Mouse (Mus musculus): ENCODE measurements around the gene Slc16a5. TPM values are rescaled to one million over a fixed set of nuclear protein-coding genes. Genes with fewer than 3 reads are reported as not detected.
"Not testable (repeated sequence)": the region's sequence is repeated elsewhere in the genome, so short reads cannot be mapped to it uniquely, and the experiment has no call there.

The Slc16a5 gene
- polyA plus RNA-seq, 1 experiment from 2014 or later: not detected

DNA sequence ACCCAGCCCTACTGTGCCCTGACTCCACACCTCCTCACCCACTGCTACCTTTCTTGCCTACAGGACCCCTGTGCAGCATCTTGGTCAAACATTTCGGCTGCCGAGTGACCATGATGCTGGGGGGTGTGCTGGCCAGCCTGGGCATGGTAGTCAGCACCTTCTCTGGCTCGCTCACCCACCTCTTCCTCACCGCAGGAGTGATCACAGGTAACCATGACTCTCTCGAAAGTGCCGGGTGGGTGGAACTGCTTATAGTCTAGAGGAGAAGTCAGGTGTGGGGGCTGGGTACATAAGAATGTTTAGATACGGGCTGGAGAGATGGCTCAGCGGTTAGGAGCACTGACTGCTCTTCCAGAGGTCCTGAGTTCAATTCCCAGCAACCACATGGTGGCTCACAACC is 2.6 kb downstream of the Slc16a5 start:
- Histone ChIP-seq H3K27ac (no peak overlapping the region), H3K4me3 (replicated peaks) (no peak overlapping the region), H3K4me2 (no peak overlapping the region), H3K27me3 (peaks cover 21% of the 10 kb centered on the region; the same call in 1 of the 2 replicates), H3K36me3 (no peaks in the 10 kb centered on the region), H3K9me3 (replicated peaks) (no peaks in the 10 kb centered on the region), H3K9ac (no peak overlapping the region), H3K4me1 (replicated peaks) (no peaks in the 10 kb centered on the region)
- 69% methylated on average over 8 of the region's 8 CpGs for WGBS (ENCODE audit: insufficient replicate concordance)
- no peak for ATAC-seq (ENCODE audit: low read depth)
- DNase-seq: no peak

DNA sequence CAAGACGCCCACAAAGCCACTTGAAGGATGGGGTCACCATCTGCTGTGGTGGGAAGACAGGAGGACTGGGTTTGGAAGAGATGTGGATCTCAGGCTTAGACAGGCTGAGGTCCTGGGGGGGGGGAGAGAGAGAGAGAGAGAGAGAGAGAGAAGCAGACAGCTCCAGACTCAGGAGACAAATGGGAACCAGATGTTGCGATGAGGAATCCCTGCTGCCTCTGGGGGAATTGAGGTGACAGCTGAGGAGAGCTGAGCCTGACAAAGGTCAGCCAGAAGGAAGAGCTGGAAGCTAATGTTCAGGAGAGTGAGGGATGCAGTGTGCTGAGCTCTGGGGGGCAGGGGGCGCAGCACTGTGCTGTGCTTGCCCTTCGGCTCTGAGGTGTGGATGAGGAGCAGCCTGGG is 4.9 kb downstream of the Slc16a5 start:
- Histone ChIP-seq H3K9me3 (replicated peaks) (no peaks in the 10 kb centered on the region; the same call in 1 of the 2 replicates), H3K27ac (no peak overlapping the region), H3K27me3 (0 out of 2 replicates have a peak, but pooled peaks cover 17% of the 10 kb centered on the region), H3K4me2 (no peak overlapping the region), H3K9ac (no peak overlapping the region), H3K36me3 (no peaks in the 10 kb centered on the region), H3K4me3 (replicated peaks) (no peak overlapping the region), H3K4me1 (replicated peaks) (no peaks in the 10 kb centered on the region)
- 50% methylated on average over 4 of the region's 4 CpGs for WGBS (ENCODE audit: insufficient replicate concordance)
- DNase-seq: no peak
- ATAC-seq (ENCODE audit: low read depth): no peak

DNA sequence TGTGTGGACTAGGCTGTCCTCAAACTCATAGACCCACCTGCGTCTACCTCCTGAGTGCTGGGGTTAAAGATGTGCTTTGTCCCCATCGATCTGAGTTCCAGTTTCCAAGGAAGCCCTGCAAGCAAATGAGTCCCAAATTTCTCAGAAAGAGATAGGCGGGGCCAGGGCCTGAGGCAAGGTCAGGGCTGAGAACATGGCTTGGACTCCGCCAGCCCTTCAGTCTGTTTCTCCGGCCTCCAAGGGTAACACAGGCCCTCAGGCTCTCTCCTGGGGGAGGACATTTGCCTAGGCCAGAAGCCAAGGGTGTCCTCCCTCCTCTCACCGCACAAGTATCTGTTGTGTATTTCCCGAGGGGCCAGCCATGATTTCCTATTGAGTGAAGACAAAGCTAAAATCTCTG is 9.9 kb downstream of the Slc16a5 start:
- H3K9ac ChIP-seq: no peak overlapping the region
- H3K4me2 ChIP-seq: no peak overlapping the region
- H3K27ac ChIP-seq: no peak overlapping the region
- ATAC-seq (ENCODE audit: low read depth) (no peak), DNase-seq (no peak)
- 0 out of 2 replicates have a peak, but pooled peaks cover 3% of the 10 kb centered on the region for H3K27me3 ChIP-seq
- H3K4me3 ChIP-seq (replicated peaks): no peak overlapping the region
- H3K4me1 ChIP-seq (replicated peaks): peaks cover 42% of the 10 kb centered on the region
- 80% methylated on average over 7 of the region's 7 CpGs for WGBS (ENCODE audit: insufficient replicate concordance)
- H3K36me3 ChIP-seq: no peaks in the 10 kb centered on the region
- no peaks in the 10 kb centered on the region; the same call in 1 of the 2 replicates for H3K9me3 ChIP-seq (replicated peaks)

DNA sequence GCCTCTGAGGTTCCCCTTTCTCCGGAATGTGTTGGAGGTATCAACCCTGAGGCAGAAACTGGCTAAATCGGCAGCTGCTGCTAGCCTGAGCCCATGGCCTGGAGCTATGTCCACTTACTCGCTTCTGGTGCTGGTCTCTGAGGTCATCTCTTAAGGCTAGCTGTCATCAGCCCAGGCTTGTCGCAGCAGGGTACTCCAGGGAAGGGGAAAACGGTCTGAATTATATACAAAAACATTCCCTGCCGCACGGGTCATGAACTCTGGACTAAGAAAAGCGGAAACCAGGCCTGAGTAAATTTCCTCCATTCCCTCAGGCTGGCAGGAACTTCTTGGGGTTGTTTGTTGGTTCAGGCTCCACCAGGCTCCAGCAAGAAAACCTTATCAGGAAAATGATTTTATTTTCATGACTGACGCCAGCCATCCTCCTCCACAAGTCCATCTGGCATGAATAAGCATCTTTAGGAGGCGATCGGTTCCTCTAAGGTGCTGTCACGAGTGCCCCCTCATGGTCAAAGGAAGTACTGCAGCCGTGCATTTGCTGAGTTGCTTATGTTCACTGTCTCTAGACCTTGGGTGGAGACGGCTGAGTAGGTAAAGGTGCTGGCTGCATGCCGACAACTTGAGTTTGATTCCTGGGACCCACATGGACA is 11.5 kb downstream of the Slc16a5 start:
- Histone ChIP-seq H3K9me3 (replicated peaks) (no peaks in the 10 kb centered on the region; the same call in 1 of the 2 replicates), H3K27ac (peak overlapping the region; percentile 78), H3K27me3 (no peaks in the 10 kb centered on the region), H3K4me3 (replicated peaks) (no peak overlapping the region), H3K4me1 (replicated peaks) (peaks cover 45% of the 10 kb centered on the region), H3K9ac (peak overlapping the region; percentile 30; the same call in 1 of the 2 replicates), H3K36me3 (no peaks in the 10 kb centered on the region), H3K4me2 (peak overlapping the region; percentile 34)
- WGBS (ENCODE audit: insufficient replicate concordance): 25% methylated on average over 15 of the region's 15 CpGs
- ATAC-seq (ENCODE audit: low read depth) (peak; percentile 34), DNase-seq (peak; percentile 89)

DNA sequence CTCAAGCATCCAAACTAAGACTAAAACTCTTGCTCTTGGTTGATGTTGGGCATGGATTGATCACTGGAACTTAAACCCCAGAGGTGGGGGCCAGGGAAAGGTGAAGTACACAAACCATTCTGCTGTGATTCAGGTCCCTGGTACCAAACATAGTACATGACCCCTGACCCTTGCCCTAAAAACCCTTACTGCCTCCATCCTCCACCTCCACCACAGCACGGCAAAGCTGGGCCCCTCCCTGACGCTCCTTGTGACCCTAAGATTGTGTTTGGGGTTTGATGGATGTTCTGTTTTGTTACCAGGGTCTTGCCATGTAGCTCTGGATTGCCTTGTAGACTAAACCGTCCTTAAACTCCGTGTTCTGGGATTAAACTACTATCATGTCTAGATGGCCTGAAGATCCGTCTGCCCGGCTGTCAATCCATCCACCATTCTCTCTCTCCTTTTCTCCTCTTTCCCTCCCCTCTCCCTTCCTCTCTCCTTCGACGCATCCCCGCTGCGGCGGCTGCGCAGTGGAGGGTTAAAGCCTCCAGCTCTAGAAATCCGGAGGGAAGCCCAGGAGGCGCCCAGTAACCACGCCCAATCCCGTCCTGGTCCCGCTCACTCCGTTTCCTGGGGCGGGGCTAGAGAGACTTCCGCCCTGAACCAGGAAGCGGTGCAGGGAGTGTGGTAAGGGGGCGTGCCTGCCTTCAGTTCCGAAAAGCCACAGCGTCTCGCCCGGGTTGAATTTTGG is 12.9 kb downstream of the Slc16a5 start, which contains the start of gene Armc7:
Gene Armc7 (plus strand): TSS at position 643 of the 733 bp plus-strand sequence.
- DNase-seq (peak; percentile 91), ATAC-seq (ENCODE audit: low read depth) (peak; percentile 97)
- Histone ChIP-seq H3K4me3 (replicated peaks) (peak within 1 kb of the TSS; percentile 89), H3K27ac (peak within 1 kb of the TSS; percentile 78), H3K4me1 (replicated peaks) (peaks cover 45% of the 10 kb centered on the region), H3K27me3 (no peaks in the 10 kb centered on the region), H3K9ac (peak within 1 kb of the TSS; percentile 90), H3K4me2 (peak within 1 kb of the TSS; percentile 96), H3K9me3 (replicated peaks) (no peaks in the 10 kb centered on the region; the same call in 1 of the 2 replicates), H3K36me3 (no peaks in the 10 kb centered on the region)
- under 1% methylated on average over 26 of the region's 26 CpGs for WGBS (ENCODE audit: insufficient replicate concordance)

DNA sequence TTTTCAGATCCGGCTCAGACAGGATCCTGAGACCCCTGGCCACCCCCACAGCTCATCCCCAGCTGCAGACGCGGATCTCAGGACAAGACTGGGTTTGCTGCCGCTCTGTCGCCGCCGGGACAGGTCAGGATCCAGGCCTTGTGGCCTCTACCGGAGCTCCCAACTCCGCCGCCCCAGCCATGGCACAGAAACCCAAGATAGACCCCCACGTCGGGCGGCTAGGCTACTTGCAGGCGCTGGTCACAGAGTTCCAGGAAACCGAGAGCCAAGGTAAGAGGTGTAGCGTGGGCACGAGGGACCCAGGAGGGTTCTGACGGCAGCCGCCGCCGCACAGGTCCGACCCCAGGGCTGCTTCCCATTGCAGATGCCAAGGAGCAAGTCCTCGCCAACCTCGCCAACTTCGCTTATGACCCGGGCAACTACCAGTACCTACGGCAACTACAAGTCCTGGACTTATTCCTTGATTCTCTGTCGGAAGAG is 13.5 kb downstream of the Slc16a5 start:
- WGBS (ENCODE audit: insufficient replicate concordance): 2% methylated on average over 28 of the region's 28 CpGs
- peak overlapping the region; percentile 78 for H3K27ac ChIP-seq

DNA sequence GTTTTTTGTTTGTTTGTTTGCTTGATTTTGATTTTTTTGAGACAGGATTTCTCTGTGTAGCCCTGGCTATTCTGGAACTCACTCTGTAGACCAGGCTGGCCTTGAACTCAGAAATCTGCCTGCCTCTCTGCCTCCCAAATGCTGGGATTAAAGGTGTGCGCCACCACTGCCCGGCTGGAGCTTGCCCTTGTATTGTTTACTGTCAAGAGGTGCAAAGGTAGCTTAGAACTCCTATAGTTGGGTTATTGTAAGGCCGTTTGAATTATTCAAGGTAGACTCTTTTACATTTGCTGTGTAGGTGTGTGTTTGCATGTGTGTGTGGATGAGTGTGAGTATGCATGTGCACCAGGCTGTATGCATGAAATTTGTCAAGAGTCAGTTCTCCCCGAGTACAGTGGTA is 14.4 kb downstream of the Slc16a5 start:
- DNase-seq; H3K27me3 ChIP-seq; H3K9me3 ChIP-seq (replicated peaks); H3K36me3 ChIP-seq; ATAC-seq (ENCODE audit: low read depth): not testable (repeated sequence)
- peaks cover 45% of the 10 kb centered on the region for H3K4me1 ChIP-seq (replicated peaks)
- H3K4me3 ChIP-seq (replicated peaks): peak overlapping the region; percentile 89
- H3K4me2 ChIP-seq: peak overlapping the region; percentile 96
- H3K27ac ChIP-seq: 0 out of 2 replicates have a peak overlapping the region, but pooled peaks have one; percentile 27
- peak overlapping the region; percentile 90 for H3K9ac ChIP-seq
- WGBS (ENCODE audit: insufficient replicate concordance): 75% methylated on average over 4 of the region's 4 CpGs

More for the DNA sequence above, 13.5 kb downstream of the Slc16a5 start:
- peak; percentile 45 for ATAC-seq (ENCODE audit: low read depth)
- Histone ChIP-seq H3K4me3 (replicated peaks) (peak overlapping the region; percentile 89), H3K36me3 (no peaks in the 10 kb centered on the region), H3K4me1 (replicated peaks) (peaks cover 45% of the 10 kb centered on the region), H3K27me3 (no peaks in the 10 kb centered on the region), H3K9me3 (replicated peaks) (no peaks in the 10 kb centered on the region), H3K4me2 (peak overlapping the region; percentile 96), H3K9ac (peak overlapping the region; percentile 90)
- DNase-seq: no peak

DNA sequence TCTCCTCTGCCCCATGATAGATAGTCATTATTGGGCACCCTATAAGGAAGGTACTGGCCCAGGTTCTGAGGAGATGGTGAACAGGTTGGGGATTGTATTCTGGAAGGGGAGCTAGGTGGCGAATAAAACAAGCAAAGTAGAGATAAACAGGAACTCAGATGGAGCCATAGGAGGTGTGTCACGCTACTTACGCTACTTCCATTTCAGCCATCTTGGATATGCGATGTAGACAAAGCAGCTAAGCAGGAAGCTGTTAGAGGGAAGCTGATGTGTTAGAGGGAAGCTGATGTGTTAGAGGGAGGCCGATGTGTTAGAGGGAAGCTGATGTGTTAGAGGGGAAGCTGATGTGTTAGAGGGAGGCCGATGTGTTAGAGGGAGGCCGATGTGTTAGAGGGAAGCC is 15.1 kb downstream of the Slc16a5 start:
- 47% methylated on average over 7 of the region's 7 CpGs for WGBS (ENCODE audit: insufficient replicate concordance)
- not testable (repeated sequence) for H3K27me3 ChIP-seq; DNase-seq; H3K36me3 ChIP-seq; H3K9ac ChIP-seq; H3K9me3 ChIP-seq (replicated peaks); ATAC-seq (ENCODE audit: low read depth)
- 0 out of 2 replicates have a peak overlapping the region, but pooled peaks have one; percentile 89 for H3K4me3 ChIP-seq (replicated peaks)
- peaks cover 44% of the 10 kb centered on the region for H3K4me1 ChIP-seq (replicated peaks)
- H3K4me2 ChIP-seq: peak overlapping the region; percentile 96
- H3K27ac ChIP-seq: 0 out of 2 replicates have a peak overlapping the region, but pooled peaks have one; percentile 27

DNA sequence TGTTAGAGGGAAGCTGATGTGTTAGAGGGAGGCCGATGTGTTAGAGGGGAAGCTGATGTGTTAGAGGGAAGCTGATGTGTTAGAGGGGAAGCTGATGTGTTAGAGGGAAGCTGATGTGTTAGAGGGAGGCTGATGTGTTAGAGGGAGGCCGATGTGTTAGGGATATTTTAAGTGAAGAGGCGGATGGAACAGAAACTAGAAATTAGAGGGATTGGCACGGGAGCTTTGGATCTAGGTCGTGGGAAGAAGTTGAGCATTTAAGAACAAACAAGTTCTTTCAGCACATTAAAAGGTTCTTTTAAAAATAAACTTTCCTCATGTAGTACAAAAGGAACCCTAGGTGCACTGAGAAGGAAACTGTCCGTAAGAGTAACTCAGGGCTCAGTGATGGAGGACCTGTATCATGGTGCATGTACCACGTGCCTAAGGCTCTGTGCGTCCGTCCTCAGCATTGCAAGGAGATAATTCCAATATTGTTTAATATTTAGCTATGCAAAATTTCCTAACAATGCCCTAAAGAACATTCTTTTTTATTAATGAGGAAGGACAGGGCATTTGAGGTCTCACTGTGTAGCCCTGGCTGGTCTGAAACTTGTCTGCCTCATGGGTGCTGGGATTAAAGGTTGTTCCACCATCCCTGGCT is 16.1 kb downstream of the Slc16a5 start:
- Histone ChIP-seq H3K27ac (no peak overlapping the region), H3K27me3 (no peaks in the 10 kb centered on the region), H3K4me2 (no peak overlapping the region), H3K4me1 (replicated peaks) (peaks cover 37% of the 10 kb centered on the region), H3K36me3 (no peaks in the 10 kb centered on the region), H3K4me3 (replicated peaks) (no peak overlapping the region), H3K9me3 (replicated peaks) (no peaks in the 10 kb centered on the region), H3K9ac (no peak overlapping the region)
- DNase-seq: no peak
- WGBS (ENCODE audit: insufficient replicate concordance): 65% methylated on average over 9 of the region's 9 CpGs
- ATAC-seq (ENCODE audit: low read depth): no peak

DNA sequence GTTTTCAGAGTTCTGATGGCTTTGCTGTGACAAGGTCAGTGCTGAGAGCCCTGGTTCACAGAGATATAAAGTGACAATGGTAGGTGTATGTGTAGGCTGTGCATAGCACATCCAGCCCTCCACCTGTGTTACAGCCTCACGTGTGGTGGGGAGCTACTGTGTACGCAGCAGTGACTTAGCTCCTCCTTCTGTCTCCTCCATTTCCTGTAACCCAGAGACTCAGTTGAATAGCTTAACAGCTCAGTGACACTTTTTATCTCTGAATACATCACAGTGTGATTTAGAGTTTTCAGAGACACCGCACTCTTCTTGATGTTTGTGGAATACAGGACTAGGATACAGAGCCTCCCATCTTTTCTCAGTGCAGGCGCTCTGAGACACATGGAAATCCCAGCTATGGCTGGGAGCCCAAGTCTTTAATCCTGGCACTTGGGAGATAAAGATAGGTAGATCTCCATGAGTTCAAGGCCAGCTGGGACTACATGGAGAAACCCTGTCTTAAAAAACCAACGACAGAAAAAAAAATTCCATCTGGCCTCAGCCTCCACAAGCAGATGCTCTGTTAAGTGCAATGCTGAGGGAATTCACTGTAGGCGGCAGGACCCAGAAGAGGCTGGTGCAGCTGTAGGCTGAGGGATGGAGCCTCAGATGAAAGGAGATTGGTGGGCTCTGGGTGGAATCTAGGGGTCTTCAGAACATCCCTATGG is 19.4 kb downstream of the Slc16a5 start:
- Histone ChIP-seq H3K4me2 (no peak overlapping the region), H3K9ac (no peak overlapping the region), H3K36me3 (no peaks in the 10 kb centered on the region), H3K4me1 (replicated peaks) (peaks cover 8% of the 10 kb centered on the region), H3K9me3 (replicated peaks) (no peaks in the 10 kb centered on the region), H3K27ac (no peak overlapping the region), H3K27me3 (no peaks in the 10 kb centered on the region), H3K4me3 (replicated peaks) (no peak overlapping the region)
- no peak for ATAC-seq (ENCODE audit: low read depth)
- no peak for DNase-seq
- WGBS (ENCODE audit: insufficient replicate concordance): 74% methylated on average over 6 of the region's 6 CpGs
